In the genomic region with DNA sequence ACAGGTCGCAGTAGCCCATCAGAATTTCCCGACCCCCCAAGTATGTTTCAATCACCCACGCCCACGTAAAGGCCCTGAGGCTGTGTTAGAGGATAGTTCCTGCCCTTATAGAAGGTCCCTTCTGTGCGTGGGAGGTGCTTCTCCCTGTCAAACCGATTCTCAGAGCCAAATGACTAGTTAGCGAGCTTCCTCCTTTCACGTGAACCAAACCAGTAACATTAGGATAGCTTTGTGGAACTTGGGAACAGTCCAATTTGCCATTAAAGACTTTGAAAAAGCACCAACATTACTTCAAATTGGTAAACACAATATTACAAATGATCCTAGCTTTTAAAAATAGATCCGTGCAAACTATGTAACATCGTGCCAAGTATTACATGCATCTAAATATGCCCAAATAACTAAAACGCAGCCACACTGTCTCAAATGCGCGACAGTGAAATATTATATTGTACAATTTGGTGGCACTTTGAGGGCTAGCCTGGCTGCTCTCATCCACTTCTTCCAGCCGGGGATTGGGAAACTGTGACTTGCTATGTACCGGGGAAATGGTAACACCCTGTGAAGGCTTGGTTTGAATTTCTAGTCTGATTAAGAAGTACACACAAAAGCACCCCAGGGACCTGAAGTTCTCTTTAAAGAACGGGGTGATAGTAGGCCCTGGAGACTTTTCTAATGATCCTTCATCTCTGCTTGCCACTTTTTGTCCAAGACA, we compare ENCODE assay signal across 1 mouse cellular context.
TF ChIP-seq lines count a peak whose summit lies in the region.

No protein-coding gene starts in this region.

TF ChIP-seq in MEL, 35 proteins besides CTCF, POLR2A, EP300 and RAD21 (continued from another document):
- TF ChIP-seq ELF1 (IDR thresholded peaks at IDR 0.05; ENCODE audit: low read depth, low read length) (no peak), POLR2AphosphoS2 (IDR thresholded peaks at IDR 0.05; ENCODE audit: low read length) (no peak), BHLHE40 (IDR thresholded peaks at IDR 0.05; ENCODE audit: borderline replicate concordance, low read depth, low read length) (no peak), MAZ (IDR thresholded peaks at IDR 0.05; ENCODE audit: low read depth, low read length) (no peak)
